Mouse (Mus musculus) yolk sac, embryonic 10.5 days (tissue): Measurements from ENCODE around the gene Trp53tg5.
A peak's percentile ranks its signal among the peaks of the same experiment; 100 is the strongest.

ENCODE experiments used
- DNase-seq: peaks from one replicate; pipeline ENCODE4 v3.0.0-alpha.2; 2017; ENCODE audit warnings: low spot score

Gene Trp53tg5

DNA sequence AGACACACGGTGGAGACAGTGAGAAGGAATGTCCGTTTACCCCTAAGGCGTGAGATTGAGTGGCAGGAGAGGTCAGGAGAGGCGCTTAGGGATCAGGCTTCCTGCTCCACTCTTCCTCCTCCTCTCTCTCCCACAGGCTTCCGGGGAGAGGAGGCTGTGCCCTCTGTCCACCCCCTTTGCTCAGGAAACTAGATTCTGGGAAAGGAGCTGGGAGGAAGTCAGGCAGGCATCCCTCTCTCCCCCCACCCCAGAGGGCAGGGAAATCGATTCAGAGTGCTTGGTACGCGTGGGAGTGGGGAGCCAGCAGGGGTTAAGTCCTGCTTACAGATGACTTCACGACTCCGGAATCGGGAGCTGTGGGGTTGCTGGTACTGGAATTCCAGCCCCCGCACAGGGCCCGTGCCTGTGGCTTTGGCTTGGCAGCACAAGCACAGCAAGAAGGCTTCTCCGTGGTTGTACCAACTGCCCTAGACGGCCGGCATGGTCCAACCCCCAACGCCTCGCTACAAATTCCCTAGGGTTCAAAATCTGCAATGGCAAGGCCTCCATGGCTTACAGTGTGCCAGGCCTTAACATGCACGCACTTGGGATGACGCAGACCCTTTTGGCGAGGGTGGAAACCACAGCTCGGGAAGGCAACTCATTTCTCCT lies 40.9 kb downstream of the Trp53tg5 start:
- peak; percentile 67 for DNase-seq

DNA sequence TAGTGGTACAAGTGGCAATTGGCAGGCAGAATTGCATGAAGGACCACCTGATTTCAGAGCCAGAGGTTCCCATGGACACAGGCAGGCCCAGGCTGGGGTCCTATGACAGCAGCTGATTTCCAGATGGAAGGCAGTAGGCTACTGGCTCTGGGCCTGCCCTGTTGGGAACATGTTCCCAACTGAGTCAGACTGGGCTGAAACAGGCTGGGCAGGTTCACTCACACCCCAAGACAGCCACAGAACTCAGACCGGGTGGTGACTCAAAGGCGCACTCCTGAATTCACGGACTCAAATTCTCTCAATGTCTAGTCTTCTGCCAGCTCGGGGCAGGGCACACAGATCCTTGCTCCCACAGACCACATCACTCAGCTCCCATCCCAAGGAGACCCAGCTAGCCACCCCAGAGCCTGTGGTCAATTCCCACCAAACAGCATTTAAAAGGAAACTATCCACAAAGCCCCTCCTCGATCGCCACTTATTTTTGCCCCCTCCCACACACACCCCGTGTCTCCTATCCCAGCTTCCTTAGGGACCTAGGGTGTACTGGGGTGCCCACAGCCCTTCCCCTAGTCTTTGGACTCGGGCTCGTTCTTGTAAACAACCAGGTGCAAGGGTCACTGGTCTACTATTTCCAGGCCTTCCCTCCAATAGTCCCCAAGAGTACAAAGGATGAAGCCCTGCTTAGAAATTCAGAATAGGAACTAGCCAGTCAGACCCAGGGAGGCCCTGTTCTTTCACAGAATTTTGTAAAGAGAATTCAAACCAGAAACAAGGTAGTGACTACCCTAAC lies 41.7 kb downstream of the Trp53tg5 start:
- DNase-seq, result no peak

DNA sequence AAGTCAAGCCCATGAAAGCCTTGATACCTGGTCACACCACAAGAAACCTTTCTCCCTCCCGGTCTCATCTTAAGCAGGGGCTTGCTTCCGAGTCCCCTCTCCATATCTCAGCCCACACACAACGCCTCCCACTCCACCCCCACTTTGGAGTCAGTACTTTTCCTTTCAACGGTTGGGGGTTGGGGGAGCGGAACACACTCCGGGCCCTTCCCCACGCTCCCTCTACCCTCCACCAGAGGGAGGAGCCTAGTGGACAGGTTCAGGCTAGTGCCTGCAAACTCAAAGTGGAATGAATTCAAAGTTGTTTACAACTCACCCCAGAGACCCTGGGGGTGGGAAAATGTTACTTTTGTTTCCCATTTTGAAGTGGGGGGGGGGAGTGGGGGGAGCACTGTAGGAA lies 42.8 kb downstream of the Trp53tg5 start:
- no peak for DNase-seq

DNA sequence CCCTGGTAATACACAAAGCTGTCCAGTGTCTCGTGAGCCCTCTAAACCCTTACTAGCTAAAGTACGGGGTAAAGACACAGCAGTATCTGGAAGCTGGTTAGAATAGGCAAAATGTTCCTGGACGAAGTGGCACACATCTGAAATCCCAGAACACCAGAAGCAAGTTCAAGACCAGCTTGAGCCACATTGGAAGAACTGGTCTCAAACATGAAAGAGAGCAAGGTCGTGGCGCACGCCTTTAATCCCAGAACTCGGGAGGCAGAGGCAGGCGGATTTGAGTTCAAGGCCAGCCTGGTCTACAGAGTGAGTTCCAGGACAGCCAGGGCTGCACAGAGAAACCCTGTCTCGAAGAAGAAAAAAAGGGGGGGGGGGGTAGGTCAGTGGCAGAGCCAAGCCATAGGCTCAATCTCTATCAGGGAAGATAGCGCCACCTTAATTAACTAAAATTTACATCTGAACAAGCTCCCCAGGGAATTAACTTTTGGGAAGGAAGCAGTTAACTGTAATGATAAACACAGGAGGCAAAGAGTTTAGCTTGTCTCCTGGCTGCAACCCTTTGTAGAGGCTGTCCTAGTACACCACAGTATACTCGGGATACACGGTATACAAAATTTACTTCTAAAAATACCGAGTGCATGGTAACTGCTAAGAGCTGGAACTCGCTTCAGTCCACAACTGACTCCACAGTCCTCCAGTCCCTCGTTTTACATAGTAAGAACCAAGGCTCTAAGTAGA lies 43.5 kb downstream of the Trp53tg5 start:
- no peak for DNase-seq

DNA sequence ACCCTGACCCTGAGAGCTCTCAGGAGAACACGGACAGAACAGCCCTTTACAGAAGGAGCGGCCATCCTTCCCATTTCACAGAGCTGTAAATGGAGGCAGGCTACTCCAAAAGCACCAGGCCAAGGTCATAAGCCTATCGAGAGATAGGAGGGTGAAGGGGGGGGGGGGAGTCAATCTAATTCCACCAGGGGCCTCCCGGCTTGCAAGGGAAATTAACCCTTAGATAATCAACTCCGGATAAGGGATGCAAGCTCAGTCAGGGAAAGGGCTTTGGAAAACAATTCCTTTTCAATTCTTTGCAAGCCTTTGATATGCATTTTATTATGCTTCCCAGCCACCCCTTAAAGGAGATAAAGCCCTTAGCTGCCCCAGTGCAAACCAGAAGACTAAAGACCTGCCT lies 45.1 kb downstream of the Trp53tg5 start:
- DNase-seq, result no peak

DNA sequence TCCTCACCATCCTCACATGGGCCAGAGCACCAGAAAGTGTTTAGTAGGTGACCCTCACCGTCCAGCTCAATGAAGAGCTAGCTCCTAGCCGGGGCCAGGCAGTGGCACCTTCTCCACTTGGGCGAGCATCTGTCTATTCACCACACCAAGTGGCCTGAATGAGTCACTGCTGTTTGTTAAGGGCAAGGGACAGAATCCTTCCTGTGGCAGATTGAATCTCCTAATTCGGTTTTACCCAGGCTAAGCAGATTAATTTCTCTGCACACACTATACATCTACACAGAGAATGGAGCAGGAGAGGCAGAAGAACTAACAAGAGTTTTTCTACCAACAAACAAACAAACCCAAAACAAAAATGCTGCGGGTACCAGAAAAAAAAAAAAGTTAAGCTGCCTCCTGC lies 46.6 kb downstream of the Trp53tg5 start:
- no peak for DNase-seq

DNA sequence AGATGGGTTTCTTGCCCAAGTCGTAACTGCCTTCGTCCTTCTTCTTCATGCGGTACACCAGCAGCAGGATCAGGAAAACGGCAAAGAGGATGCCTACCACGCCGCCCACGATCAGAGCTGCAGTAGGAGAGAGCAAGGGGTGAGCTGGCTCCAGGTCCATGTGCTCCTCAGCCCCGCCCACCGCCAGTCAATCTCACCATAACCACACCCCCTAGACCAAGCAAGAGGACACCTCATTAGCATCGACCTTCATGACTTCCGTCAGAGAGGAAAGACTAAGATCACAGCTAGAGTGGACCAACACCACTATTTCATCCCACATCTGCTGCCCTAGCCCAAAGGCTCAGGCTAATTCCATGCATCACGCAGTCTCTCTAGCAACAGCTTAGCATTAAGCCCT lies 47.4 kb downstream of the Trp53tg5 start:
- no peak for DNase-seq

DNA sequence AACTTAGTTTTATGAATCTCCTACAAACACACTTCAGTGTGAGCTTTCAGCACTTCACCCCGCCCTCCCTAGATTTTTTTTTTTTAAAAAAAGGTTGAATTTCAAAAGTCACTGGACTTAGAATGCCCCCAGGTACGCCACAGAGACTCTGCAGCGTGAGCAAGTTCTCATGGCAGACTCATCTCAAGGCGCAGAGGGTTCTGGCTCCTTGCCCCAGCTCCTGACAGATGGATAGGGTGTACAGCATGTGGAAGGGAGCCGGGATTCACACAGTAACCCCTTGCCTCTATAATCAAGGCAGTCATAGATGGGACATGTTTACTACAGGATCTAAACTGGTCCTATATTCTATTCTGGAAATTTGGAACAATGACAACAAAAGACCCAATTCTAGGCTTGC lies 48.1 kb downstream of the Trp53tg5 start:
- no peak for DNase-seq

DNA sequence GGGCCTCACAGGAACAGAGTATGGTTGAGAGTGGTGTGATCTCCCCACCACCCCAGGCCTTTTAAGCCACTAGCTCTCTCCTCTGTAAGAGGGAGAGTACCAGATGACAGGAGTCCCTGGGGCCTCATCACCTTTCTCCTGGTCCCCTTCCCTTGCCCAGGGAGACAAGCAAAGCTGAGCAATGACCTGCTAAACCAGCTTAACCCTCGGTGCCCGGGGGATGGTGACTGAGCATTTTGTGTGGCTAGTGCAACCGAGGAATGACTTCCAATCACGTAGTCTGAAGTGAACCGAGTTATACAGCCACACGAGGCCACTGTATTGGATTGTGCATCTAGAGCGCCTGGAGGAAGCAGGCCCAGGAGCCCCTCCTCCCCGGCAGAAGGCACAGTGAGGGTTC lies 49.1 kb downstream of the Trp53tg5 start:
- DNase-seq, result no peak

DNA sequence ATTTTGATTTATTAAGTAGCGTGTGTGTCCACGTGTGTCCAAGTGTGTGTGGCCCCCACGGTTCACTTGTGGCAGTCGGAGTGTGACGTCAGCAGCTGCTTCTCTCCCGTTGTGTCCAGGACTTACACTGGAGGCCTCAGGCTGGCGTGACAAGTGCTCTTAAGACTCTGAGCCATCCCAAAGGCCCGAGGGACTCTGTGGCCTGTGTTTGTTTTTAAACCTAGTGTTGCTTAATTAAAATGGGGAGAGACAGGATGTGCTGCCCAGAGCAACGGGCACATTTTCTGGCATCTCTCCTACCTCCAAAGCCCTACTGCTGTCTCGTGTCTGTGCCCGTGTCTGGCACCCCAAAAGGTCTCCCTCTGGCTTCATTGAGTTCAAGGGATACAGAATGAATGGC lies 50.1 kb downstream of the Trp53tg5 start:
- DNase-seq, result no peak

DNA sequence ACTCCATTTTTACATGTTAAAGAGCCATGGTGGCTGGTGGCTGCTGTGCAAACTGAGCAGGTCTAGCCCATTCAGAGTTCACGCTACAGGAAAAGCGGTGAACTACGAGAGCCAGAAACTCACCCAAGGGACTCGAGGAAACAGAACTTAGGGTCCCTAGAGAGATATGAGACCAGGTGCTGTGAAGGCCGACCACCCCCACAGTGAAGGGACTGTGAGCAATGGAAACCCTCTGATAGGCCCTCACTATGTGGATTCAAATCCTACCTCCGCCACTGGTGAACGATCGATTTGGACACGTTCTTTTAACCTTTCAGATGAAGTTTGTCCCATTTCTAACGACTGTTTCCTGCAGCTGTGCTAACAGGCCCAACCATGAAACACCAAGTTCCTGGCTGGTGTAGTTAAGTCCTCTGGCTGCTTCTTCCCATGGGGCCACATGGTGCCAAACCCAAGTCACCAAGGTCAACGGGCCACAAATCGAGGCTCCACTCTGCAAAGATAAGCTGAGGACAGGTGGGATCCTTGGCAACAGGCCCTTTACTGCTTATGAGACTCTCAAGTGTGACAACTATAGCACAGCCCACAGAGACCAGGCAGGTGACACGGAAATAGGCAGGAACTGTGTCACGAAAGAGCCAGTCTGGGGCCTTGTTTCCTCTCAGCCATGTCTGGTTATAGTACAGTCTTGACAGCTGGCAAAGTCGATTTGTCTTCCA lies 50.7 kb downstream of the Trp53tg5 start:
- DNase-seq, result no peak

DNA sequence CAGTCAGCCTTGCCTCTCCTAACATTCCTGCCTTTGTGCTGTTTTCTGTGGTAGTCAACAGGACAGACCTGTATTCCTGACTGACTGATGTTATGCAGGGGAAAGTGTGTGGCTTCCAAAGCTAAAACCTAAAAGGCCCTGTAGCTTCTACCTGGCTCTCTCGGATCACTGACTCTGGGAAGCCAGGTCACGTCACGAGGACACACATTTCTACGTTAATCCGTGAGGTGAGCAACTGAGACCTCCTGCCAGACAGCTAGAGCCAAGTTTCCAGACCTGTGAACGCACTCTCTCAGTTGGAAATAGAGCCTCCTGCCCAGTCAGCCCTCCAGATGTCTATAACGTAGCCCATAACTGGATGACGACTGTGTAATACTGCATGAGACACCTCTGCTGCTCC lies 51.5 kb downstream of the Trp53tg5 start:
- no peak for DNase-seq

DNA sequence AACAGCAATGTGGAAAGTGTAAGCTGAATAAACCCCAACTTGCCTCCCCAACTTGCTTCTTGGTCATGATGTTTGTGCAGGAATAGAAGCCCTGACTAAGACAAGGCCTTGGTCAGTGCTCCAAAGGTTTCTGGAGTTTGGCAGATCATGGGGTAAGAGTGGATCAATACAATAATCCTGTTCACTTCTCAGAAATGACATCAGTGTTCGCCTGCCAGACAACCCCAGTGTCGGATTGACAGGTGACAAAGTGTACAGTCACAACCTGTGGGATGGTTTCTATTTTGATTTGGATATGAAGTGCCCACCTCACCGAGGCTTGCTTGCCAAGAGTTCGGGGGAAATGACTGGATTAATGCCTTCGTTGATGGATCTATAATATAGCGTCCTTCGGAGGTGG lies 52.2 kb downstream of the Trp53tg5 start:
- DNase-seq, result no peak
